Mouse (Mus musculus): Measurements from ENCODE around the gene Gm14137.

GRCm38 (mm10) chr2:119172446-119172845, 1.9 kb upstream of the Gm14137 start:
- TF ChIP-seq CTCF (IDR thresholded peaks at IDR 0.05; ENCODE audit: low read depth, low read length) (no peak), EP300 (IDR thresholded peaks at IDR 0.05; ENCODE audit: insufficient read depth, low read depth, low read length) (no peak)
